In the genomic region with DNA sequence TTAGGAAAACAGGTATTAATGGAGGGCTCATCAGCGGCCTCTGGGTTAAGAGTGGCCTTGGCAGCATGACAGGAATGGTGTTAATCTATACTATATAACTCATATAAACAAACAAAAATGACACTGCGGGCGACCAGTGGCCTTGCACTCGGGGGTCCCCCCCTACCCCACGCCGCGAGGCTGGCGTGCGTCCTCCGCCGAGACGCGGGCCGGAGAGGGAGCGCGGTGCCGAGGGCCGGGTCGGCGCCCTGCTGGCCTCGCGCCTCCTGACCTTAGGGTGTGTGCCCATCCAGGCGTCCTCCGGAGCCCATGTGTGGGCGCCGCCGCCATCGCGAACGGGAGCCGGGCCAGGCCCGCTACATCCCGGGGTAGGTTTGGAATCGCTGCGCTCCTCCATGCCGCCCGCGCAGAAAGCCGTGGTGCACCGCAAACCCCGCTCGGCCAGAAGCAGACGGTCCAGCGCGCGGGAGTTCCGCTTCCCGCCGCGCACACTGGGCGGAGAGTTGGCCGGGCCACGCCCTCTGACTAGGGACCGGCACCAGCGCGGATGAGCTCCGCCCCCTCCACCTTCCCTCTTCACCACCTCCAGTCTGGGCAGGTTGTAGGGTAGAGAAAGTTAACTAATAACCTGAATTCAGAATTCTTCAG, we compare ENCODE assay signal across 8 mouse cellular contexts. TPM values are rescaled to one million over a fixed set of nuclear protein-coding genes. Genes with fewer than 3 reads are reported as not detected.
A peak's percentile ranks its signal among the peaks of the same experiment; 100 is the strongest.
DNase-seq lines count a peak whose midpoint lies in the region; ATAC-seq and TF ChIP-seq lines count a peak whose summit lies in the region.

A gene (minus strand): TSS at position 501 of the 648 bp plus-strand sequence.

- H3K27ac ChIP-seq in bone marrow, adult 2 months (ENCODE audit: control insufficient read depth, insufficient read depth, low read depth, low read length, poor library complexity): peak within 1 kb of the TSS; percentile 51; the same call in 1 of the 2 replicates
- no peak within 1 kb of the TSS for H3K27ac ChIP-seq in embryonic facial prominence, embryonic 15.5 days (replicated peaks)
- H3K27ac ChIP-seq in limb, embryonic 13.5 days: 0 out of 2 replicates have a peak within 1 kb of the TSS, but pooled peaks have one; percentile 6
- H3K27ac ChIP-seq in midbrain, embryonic 15.5 days: 0 out of 2 replicates have a peak within 1 kb of the TSS, but pooled peaks have one; percentile 46

- H3K36me3 ChIP-seq in embryonic facial prominence, embryonic 15.5 days: no peaks in the 10 kb centered on the region; the same call in 1 of the 2 replicates
- H3K36me3 ChIP-seq in limb, embryonic 13.5 days: peaks cover 5% of the 10 kb centered on the region
- H3K36me3 ChIP-seq in midbrain, embryonic 15.5 days (replicated peaks): no peaks in the 10 kb centered on the region

- WGBS in bone marrow, adult 2 months: under 1% methylated on average over 57 of the region's 57 CpGs
- WGBS in embryonic facial prominence, embryonic 15.5 days: under 1% methylated on average over 57 of the region's 57 CpGs
- WGBS in limb, embryonic 13.5 days: 0% methylated on average over 57 of the region's 57 CpGs
- WGBS in midbrain, embryonic 15.5 days: under 1% methylated on average over 57 of the region's 57 CpGs

- no peaks in the 10 kb centered on the region for H3K27me3 ChIP-seq in embryonic facial prominence, embryonic 15.5 days
- no peaks in the 10 kb centered on the region for H3K27me3 ChIP-seq in limb, embryonic 13.5 days
- no peaks in the 10 kb centered on the region for H3K27me3 ChIP-seq in midbrain, embryonic 15.5 days (replicated peaks)

- DNase-seq in A20 (ENCODE audit: low read depth, low spot score): peak; percentile 90
- peak; percentile 85 for DNase-seq in heart, adult 8-10 months (ENCODE audit: low spot score)
- DNase-seq in kidney, adult 9 months: peak; percentile 96
- DNase-seq in spleen, adult 18-20 months: peak; percentile 73 to 85

- peak within 1 kb of the TSS; percentile 79 for H3K4me3 ChIP-seq in bone marrow, adult 2 months (replicated peaks; ENCODE audit: control insufficient read depth, low read depth, low read length)
- peak within 1 kb of the TSS; percentile 85 for H3K4me3 ChIP-seq in embryonic facial prominence, embryonic 15.5 days (replicated peaks)
- H3K4me3 ChIP-seq in limb, embryonic 13.5 days: peak within 1 kb of the TSS; percentile 86
- peak within 1 kb of the TSS; percentile 97 for H3K4me3 ChIP-seq in midbrain, embryonic 15.5 days

- ATAC-seq in embryonic facial prominence, embryonic 15.5 days (ENCODE audit: insufficient number of reproducible peaks, low FRiP score, low TSS enrichment, low read depth): peak; percentile 94
- ATAC-seq in limb, embryonic 13.5 days (ENCODE audit: low FRiP score, low read depth): peak; percentile 96
- ATAC-seq in midbrain, embryonic 15.5 days (replicated peaks): peak; percentile 98

- peak; percentile 70; the same call in 1 of the 2 replicates for TF ChIP-seq POLR2A in bone marrow, adult 2 months (IDR thresholded peaks at IDR 0.05; ENCODE audit: borderline replicate concordance, control insufficient read depth, low read depth, low read length)

- no peak for TF ChIP-seq CTCF in bone marrow, adult 2 months (IDR thresholded peaks at IDR 0.05; ENCODE audit: control insufficient read depth, insufficient read depth, low read length)

- H3K9me3 ChIP-seq in embryonic facial prominence, embryonic 15.5 days (replicated peaks): no peaks in the 10 kb centered on the region
- H3K9me3 ChIP-seq in limb, embryonic 13.5 days: no peaks in the 10 kb centered on the region
- H3K9me3 ChIP-seq in midbrain, embryonic 15.5 days: no peaks in the 10 kb centered on the region

- H3K4me2 ChIP-seq in embryonic facial prominence, embryonic 15.5 days (replicated peaks): peak within 1 kb of the TSS; percentile 59
- peak within 1 kb of the TSS; percentile 76 for H3K4me2 ChIP-seq in limb, embryonic 13.5 days (replicated peaks)
- H3K4me2 ChIP-seq in midbrain, embryonic 15.5 days: peak within 1 kb of the TSS; percentile 75

- no peaks in the 10 kb centered on the region for H3K4me1 ChIP-seq in bone marrow, adult 2 months (ENCODE audit: control insufficient read depth, insufficient read depth, low read length)
- H3K4me1 ChIP-seq in embryonic facial prominence, embryonic 15.5 days: 0 out of 2 replicates have a peak, but pooled peaks cover 3% of the 10 kb centered on the region
- peaks cover 3% of the 10 kb centered on the region; the same call in 1 of the 2 replicates for H3K4me1 ChIP-seq in limb, embryonic 13.5 days
- no peaks in the 10 kb centered on the region for H3K4me1 ChIP-seq in midbrain, embryonic 15.5 days

- H3K9ac ChIP-seq in embryonic facial prominence, embryonic 15.5 days: peak within 1 kb of the TSS; percentile 73
- peak within 1 kb of the TSS; percentile 88 for H3K9ac ChIP-seq in limb, embryonic 13.5 days
- peak within 1 kb of the TSS; percentile 87 for H3K9ac ChIP-seq in midbrain, embryonic 15.5 days

RNA-seq across cellular contexts. Expression of the gene that starts here (rescaled TPM):
- polyA plus RNA-seq in bone marrow, adult 2 months (2011; ENCODE audit: insufficient read depth, insufficient read length, low replicate concordance, missing spikeins): 12.3 and 15.5 TPM in 2 replicates
- 74.8 and 77.8 TPM in 2 replicates for polyA plus RNA-seq in embryonic facial prominence, embryonic 15.5 days (2015; fragmentation: Nextera tagmentation; extraction: Ambion mirVana)
- total RNA-seq in heart, adult 8-10 months (2022): 10 to 100 TPM; 17.3 to 23.2 (median 20.7) TPM
- polyA plus RNA-seq in limb, embryonic 13.5 days (2015; fragmentation: Nextera tagmentation; extraction: Ambion mirVana): 91.2 and 92.5 TPM in 2 replicates
- polyA plus RNA-seq in midbrain, embryonic 15.5 days (2015; fragmentation: Nextera tagmentation; extraction: Ambion mirVana): 35.9 and 37.8 TPM in 2 replicates
